Mouse (Mus musculus): ENCODE data around the gene Gm11060. TPM values are rescaled to one million over a fixed set of nuclear protein-coding genes. Genes with fewer than 3 reads are reported as not detected.

Gm11060 gene
- polyA plus RNA-seq, 1 experiment = not detected

GRCm38 (mm10) chr2:105132933-105133795, 41.3 kb downstream of the Gm11060 start:
- Histone ChIP-seq H3K4me3 (replicated peaks) (peak overlapping the region; percentile 50), H3K27me3 (replicated peaks) (peaks cover 94% of the 10 kb centered on the region), H3K9me3 (peaks cover 17% of the 10 kb centered on the region), H3K36me3 (replicated peaks; ENCODE audit: low read length) (no peaks in the 10 kb centered on the region), H3K4me1 (peaks cover 21% of the 10 kb centered on the region)
- TF ChIP-seq GATA1 (IDR thresholded peaks at IDR 0.05; ENCODE audit: borderline replicate concordance, low read length) = no peak
- TF ChIP-seq FLI1 (IDR thresholded peaks at IDR 0.05; ENCODE audit: low read length) = no peak

DNA sequence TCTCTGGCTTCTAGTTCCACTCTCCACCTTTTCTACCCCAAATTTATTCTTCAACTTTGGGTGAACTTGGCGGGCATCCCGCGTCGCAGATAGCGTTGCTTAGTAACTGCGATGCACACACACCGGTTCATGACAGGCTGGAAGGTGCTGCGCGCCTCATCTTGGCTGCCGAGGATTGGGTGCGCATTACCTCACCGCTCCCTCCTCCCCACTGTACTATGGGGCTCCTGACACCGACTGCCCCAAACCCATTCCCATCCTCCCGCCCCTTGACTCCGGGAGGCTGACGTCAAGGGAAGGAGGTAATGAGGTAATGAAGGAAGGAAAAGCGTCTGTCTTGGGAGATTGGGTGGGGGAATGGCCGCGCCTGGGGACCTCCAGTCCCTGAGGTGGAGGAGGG, 42.5 kb downstream of the Gm11060 start:
- H3K4me3 ChIP-seq (replicated peaks) = peak overlapping the region; percentile 42
- H3K36me3 ChIP-seq (replicated peaks; ENCODE audit: low read length) = no peaks in the 10 kb centered on the region
- H3K4me1 ChIP-seq = peaks cover 14% of the 10 kb centered on the region
- TF ChIP-seq FLI1 (IDR thresholded peaks at IDR 0.05; ENCODE audit: low read length) (no peak), GATA1 (IDR thresholded peaks at IDR 0.05; ENCODE audit: borderline replicate concordance, low read length) (no peak)
- H3K9me3 ChIP-seq = peaks cover 17% of the 10 kb centered on the region
- H3K27me3 ChIP-seq (replicated peaks) = peaks cover 88% of the 10 kb centered on the region

- TF ChIP-seq FLI1 (IDR thresholded peaks at IDR 0.05; ENCODE audit: low read length) (no peak), GATA1 (IDR thresholded peaks at IDR 0.05; ENCODE audit: borderline replicate concordance, low read length) (no peak)
- Histone ChIP-seq H3K27me3 (replicated peaks) (peaks cover 47% of the 10 kb centered on the region), H3K36me3 (replicated peaks; ENCODE audit: low read length) (no peaks in the 10 kb centered on the region), H3K9me3 (peaks cover 5% of the 10 kb centered on the region; the same call in 1 of the 2 replicates), H3K4me3 (replicated peaks) (no peak overlapping the region), H3K4me1 (peaks cover under 1% of the 10 kb centered on the region; the same call in 1 of the 2 replicates)
Measured at GRCm38 (mm10) chr2:105139471-105139870, 47.7 kb downstream of the Gm11060 start.

- no peak overlapping the region for H3K4me3 ChIP-seq (replicated peaks)
- H3K36me3 ChIP-seq (replicated peaks; ENCODE audit: low read length) = no peaks in the 10 kb centered on the region
- H3K4me1 ChIP-seq = no peaks in the 10 kb centered on the region
- TF ChIP-seq FLI1 (IDR thresholded peaks at IDR 0.05; ENCODE audit: low read length) (no peak), GATA1 (IDR thresholded peaks at IDR 0.05; ENCODE audit: borderline replicate concordance, low read length) (no peak)
- H3K27me3 ChIP-seq (replicated peaks) = peaks cover 29% of the 10 kb centered on the region
- no peaks in the 10 kb centered on the region for H3K9me3 ChIP-seq
Measured at GRCm38 (mm10) chr2:105141371-105141770, 49.6 kb downstream of the Gm11060 start.

Other genes with a start within 250 kb of the Gm11060 start
- gene Prrg4, start 242.1 kb upstream of the Gm11060 start, polyA plus RNA-seq (2012; ENCODE audit: insufficient read depth, low replicate concordance) = 0.35 TPM in 1 of 2 replicates, not detected in the other
- gene Ccdc73, start 224.2 kb upstream of the Gm11060 start, polyA plus RNA-seq (2012; ENCODE audit: insufficient read depth, low replicate concordance) = not detected in 2 replicates
- 9.0 TPM in 1 of 2 replicates, not detected in the other for gene Eif3m, start 74.9 kb upstream of the Gm11060 start, polyA plus RNA-seq (2012; ENCODE audit: insufficient read depth, low replicate concordance)
- not detected in 2 replicates for gene Wt1, start 34.5 kb downstream of the Gm11060 start, polyA plus RNA-seq (2012; ENCODE audit: insufficient read depth, low replicate concordance)
- gene Them7, start 132.3 kb downstream of the Gm11060 start, polyA plus RNA-seq (2012; ENCODE audit: insufficient read depth, low replicate concordance) = not detected in 2 replicates

All from megakaryocyte, embryonic 14.5 days (primary cell).